Mouse (Mus musculus): ENCODE data around the gene Lypd5.

Lypd5 gene

GRCm38 (mm10) chr7:24359269-24359668, 10.3 kb downstream of the Lypd5 start:
- DNase-seq (ENCODE audit: low read depth, low spot score): no peak

GRCm38 (mm10) chr7:24361001-24361400, 12.0 kb downstream of the Lypd5 start:
- peak; percentile 22 for DNase-seq (ENCODE audit: low read depth, low spot score)

GRCm38 (mm10) chr7:24363228-24363627, 14.2 kb downstream of the Lypd5 start:
- peak; percentile 70 for DNase-seq (ENCODE audit: low read depth, low spot score)

- DNase-seq (ENCODE audit: low read depth, low spot score): peak; percentile 90
These were observed 15.8 kb downstream of the Lypd5 start for GRCm38 (mm10) chr7:24364827-24365226.

GRCm38 (mm10) chr7:24365258-24366014, 16.4 kb downstream of the Lypd5 start:
- no peak for DNase-seq (ENCODE audit: low read depth, low spot score)

GRCm38 (mm10) chr7:24366716-24367632, 18.0 kb downstream of the Lypd5 start:
- peak; percentile 66 for DNase-seq (ENCODE audit: low read depth, low spot score)

GRCm38 (mm10) chr7:24368226-24368625, 19.2 kb downstream of the Lypd5 start:
- peak; percentile 68 for DNase-seq (ENCODE audit: low read depth, low spot score)

GRCm38 (mm10) chr7:24368946-24369345, 19.9 kb downstream of the Lypd5 start:
- peak; percentile 62 for DNase-seq (ENCODE audit: low read depth, low spot score)

GRCm38 (mm10) chr7:24369731-24370541, 20.9 kb downstream of the Lypd5 start, which contains the start of gene Kcnn4:
Gene Kcnn4 (plus strand): TSS chr7:24370263.
- peak; percentile 96 for DNase-seq (ENCODE audit: low read depth, low spot score)

GRCm38 (mm10) chr7:24371012-24371808, 22.2 kb downstream of the Lypd5 start:
- DNase-seq (ENCODE audit: low read depth, low spot score): peak; percentile 51

GRCm38 (mm10) chr7:24371809-24372145, 22.8 kb downstream of the Lypd5 start:
- DNase-seq (ENCODE audit: low read depth, low spot score): peak; percentile 41

- peak; percentile 38 for DNase-seq (ENCODE audit: low read depth, low spot score)
These were observed 23.3 kb downstream of the Lypd5 start for GRCm38 (mm10) chr7:24372300-24372699.

GRCm38 (mm10) chr7:24372786-24373185, 23.8 kb downstream of the Lypd5 start:
- no peak for DNase-seq (ENCODE audit: low read depth, low spot score)

GRCm38 (mm10) chr7:24373538-24374379, 24.8 kb downstream of the Lypd5 start:
- peak; percentile 88 for DNase-seq (ENCODE audit: low read depth, low spot score)

GRCm38 (mm10) chr7:24376456-24376855, 27.5 kb downstream of the Lypd5 start:
- no peak for DNase-seq (ENCODE audit: low read depth, low spot score)

- peak; percentile 76 for DNase-seq (ENCODE audit: low read depth, low spot score)
These were observed 28.3 kb downstream of the Lypd5 start for GRCm38 (mm10) chr7:24377091-24377865.

- DNase-seq (ENCODE audit: low read depth, low spot score): peak; percentile 88
These were observed 29.2 kb downstream of the Lypd5 start for GRCm38 (mm10) chr7:24378049-24378701.

- peak; percentile 81 for DNase-seq (ENCODE audit: low read depth, low spot score)
These were observed 30.9 kb downstream of the Lypd5 start for GRCm38 (mm10) chr7:24379934-24380333.

GRCm38 (mm10) chr7:24380370-24380769, 31.4 kb downstream of the Lypd5 start:
- peak; percentile 61 for DNase-seq (ENCODE audit: low read depth, low spot score)
